Mouse (Mus musculus) forebrain, embryonic 10.5 days (tissue): Measurements from ENCODE around the gene AB124611. TPM values are rescaled to one million over a fixed set of nuclear protein-coding genes. Genes with fewer than 3 reads are reported as not detected.

Experiments used
- DNase-seq: peaks from one replicate; pipeline ENCODE4 v3.0.0-alpha.2; 2017; ENCODE audit warnings: low spot score; ENCODE audit errors: extremely low spot score
- H3K27ac ChIP-seq: fragments of 300-500 bp; sonication (generic); 2 replicates; pipeline ENCODE4 v1.5.1; 2016; ENCODE audit warnings: mild to moderate bottlenecking
- H3K27me3 ChIP-seq: fragments of 300-500 bp; sonication (generic); 2 replicates; pipeline ENCODE4 v1.6.1; 2016; ENCODE audit warnings: mild to moderate bottlenecking; ENCODE audit not compliant: poor library complexity, severe bottlenecking
- H3K36me3 ChIP-seq: fragments of 300-500 bp; sonication (generic); replicated peaks from 2 replicates; pipeline ENCODE4 v1.6.1; 2016; ENCODE audit warnings: mild to moderate bottlenecking, moderate library complexity
- H3K4me1 ChIP-seq: fragments of 300-500 bp; sonication (generic); 2 replicates; pipeline ENCODE4 v1.6.1; 2016
- H3K4me3 ChIP-seq: fragments of 300-500 bp; sonication (generic); 2 replicates; pipeline ENCODE4 v1.5.1; 2016; ENCODE audit warnings: mild to moderate bottlenecking, moderate library complexity
- H3K9me3 ChIP-seq: fragments of 300-500 bp; sonication (generic); 2 replicates; pipeline ENCODE4 v1.6.1; 2016; ENCODE audit warnings: mild to moderate bottlenecking, moderate library complexity
- WGBS: fragments of 180-500 bp; shearing (Covaris S2); methylation state at CpG from one replicate; pipeline ENCODE4 v1.1.7; 2016; 5-methylcytosine and 5-hydroxymethylcytosine counted together
- polyA plus RNA-seq: library from polyadenylated mRNA; unstranded; fragments of >200 nt; fragmentation: Nextera tagmentation; extraction: Ambion mirVana; gene quantifications from 2 replicates; pipeline ENCODE4 v1.2.1, GENCODE M21; 2016

AB124611 gene
- polyA plus RNA-seq, 1 experiment from 2014 or later: 5.1 TPM

DNA sequence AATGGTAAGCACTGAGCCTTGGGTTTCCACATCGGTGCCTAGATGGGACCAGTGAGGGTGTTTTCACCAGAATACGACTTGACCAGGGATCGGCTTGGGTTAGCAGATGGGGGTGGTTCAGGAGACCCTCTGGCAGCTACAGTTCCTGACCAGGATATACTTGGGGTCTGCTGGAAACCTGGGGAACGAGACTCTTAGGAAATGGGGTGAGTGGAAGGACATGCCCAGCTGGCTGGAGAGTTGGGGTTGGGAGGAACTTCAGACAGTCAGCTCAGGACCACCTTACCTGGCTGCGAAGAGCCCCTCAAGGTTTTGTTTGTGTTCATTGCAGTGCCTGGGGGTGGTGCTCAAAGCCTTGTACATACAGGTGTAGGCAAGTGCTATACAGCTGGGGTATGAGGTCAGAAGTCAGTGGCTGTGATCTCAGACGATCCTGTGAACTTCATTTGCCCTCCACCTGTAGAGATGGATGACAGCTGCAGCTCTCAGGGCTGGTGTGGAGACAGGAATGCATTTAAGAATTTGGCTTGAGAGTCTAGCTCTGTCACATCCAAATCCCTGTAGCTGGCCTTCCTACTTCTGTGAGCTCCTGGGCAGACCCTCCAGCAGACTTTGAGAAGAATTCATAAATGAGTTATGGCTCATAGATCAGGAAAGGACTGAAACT is 27.8 kb downstream of the AB124611 start:
- Histone ChIP-seq H3K4me3 (no peak overlapping the region), H3K27me3 (no peaks in the 10 kb centered on the region), H3K9me3 (no peaks in the 10 kb centered on the region), H3K4me1 (peaks cover 11% of the 10 kb centered on the region), H3K27ac (no peak overlapping the region), H3K36me3 (peaks cover 89% of the 10 kb centered on the region)
- WGBS: 91% methylated on average over 6 of the region's 6 CpGs
- no peak for DNase-seq

DNA sequence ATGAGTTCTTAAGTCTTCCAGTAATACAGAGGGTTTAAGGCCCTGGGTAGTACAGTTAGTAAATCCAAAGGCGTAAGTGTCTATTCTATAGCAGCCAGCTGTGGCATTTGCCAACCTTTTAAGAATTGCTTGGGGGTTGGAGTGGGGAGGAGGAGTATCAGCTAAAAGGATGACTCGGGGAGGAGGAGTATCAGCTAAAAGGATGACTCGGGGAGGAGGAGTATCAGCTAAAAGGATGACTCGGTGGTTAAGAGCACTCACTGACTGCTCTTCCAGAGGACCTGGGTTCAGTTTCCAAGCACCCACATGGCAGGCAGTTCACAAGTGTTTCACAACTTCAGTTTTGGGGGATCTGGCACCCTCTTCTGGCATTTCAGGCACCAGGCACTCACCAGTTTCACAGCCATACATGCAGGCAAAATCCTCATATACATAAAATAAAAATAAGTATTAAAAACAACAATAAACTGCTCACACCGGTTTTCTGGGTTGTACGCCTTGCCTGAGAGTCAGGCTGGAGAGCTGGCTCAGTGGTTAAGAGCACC is 29.3 kb downstream of the AB124611 start:
- H3K27me3 ChIP-seq: no peaks in the 10 kb centered on the region
- no peak overlapping the region for H3K4me3 ChIP-seq
- H3K36me3 ChIP-seq: peaks cover 89% of the 10 kb centered on the region
- WGBS: 89% methylated on average over 6 of the region's 6 CpGs
- no peaks in the 10 kb centered on the region for H3K9me3 ChIP-seq
- H3K4me1 ChIP-seq: peaks cover 6% of the 10 kb centered on the region; the same call in 1 of the 2 replicates
- H3K27ac ChIP-seq: no peak overlapping the region
- no peak for DNase-seq

DNA sequence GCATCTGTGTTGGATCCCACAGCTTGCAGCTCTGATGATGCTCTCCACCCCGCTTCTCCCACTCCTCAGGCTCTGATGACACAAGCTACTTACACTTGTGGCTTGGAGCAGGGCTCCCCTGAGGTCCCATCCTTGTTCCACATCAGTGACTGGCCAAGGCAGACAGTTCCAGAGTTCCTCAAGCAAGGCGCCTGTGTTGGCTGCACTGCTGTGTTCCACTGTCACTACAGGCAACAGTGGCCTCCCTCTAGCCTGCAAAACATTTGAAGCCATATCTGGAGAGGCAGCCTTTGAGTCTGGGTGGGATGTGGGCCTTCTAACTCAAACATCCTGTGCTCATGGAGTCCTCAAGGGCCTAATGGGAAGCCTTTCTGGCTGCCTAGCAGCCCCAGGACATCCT is 31.0 kb downstream of the AB124611 start:
- no peak overlapping the region for H3K27ac ChIP-seq

DNA sequence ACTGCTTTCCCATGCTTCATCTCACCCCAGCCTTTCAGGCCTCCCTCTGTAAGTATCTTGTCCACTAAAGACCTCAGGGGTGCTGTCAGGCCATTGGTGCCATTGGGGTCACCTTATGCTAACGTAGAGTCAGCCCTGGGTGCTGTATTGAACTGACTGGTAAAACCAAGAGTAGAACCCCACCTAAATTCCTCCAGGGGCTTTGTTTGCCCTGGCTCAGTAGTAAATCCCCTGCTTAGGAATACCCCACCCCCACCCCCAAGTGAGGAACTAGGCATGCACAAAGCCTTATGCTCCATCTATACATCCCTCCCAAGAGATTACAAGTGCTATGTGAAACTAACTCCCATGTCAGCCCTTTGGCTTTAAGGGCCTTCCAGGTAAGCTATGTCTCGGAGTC is 31.6 kb downstream of the AB124611 start:
- no peak for DNase-seq
- 0 out of 2 replicates have a peak overlapping the region, but pooled peaks have one; percentile 12 for H3K27ac ChIP-seq
- H3K4me3 ChIP-seq: no peak overlapping the region
- no peaks in the 10 kb centered on the region for H3K27me3 ChIP-seq
- H3K4me1 ChIP-seq: peaks cover 6% of the 10 kb centered on the region; the same call in 1 of the 2 replicates
- H3K9me3 ChIP-seq: no peaks in the 10 kb centered on the region
- WGBS: 97% methylated on average over 2 of the region's 2 CpGs
- H3K36me3 ChIP-seq: peaks cover 87% of the 10 kb centered on the region

More for the DNA sequence above, 31.0 kb downstream of the AB124611 start:
- WGBS: 94% methylated on average over 2 of the region's 2 CpGs
- no peak overlapping the region for H3K4me3 ChIP-seq
- no peak for DNase-seq
- H3K9me3 ChIP-seq: no peaks in the 10 kb centered on the region
- H3K4me1 ChIP-seq: peaks cover 6% of the 10 kb centered on the region; the same call in 1 of the 2 replicates
- no peaks in the 10 kb centered on the region for H3K27me3 ChIP-seq
- peaks cover 87% of the 10 kb centered on the region for H3K36me3 ChIP-seq

DNA sequence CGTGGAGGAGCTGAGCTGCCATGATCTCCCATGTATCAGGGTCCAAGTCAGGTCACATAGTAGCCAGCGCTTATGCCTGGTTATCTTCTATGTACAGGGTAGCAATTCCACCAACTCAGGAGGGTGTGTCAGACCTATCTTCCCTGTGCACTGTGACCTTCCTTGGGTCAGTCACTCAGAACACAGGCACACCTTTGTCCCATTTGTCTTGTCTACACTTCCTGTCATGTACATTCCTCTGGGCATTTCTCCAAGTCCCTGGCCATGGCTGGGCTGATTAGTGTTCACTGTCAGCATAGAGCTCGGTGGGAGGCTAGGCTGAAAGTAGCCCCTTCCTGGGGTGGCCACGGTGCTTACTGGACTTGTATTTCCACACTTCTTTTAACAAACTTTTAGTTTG is 32.4 kb downstream of the AB124611 start:
- 92% methylated on average over 4 of the region's 4 CpGs for WGBS

DNA sequence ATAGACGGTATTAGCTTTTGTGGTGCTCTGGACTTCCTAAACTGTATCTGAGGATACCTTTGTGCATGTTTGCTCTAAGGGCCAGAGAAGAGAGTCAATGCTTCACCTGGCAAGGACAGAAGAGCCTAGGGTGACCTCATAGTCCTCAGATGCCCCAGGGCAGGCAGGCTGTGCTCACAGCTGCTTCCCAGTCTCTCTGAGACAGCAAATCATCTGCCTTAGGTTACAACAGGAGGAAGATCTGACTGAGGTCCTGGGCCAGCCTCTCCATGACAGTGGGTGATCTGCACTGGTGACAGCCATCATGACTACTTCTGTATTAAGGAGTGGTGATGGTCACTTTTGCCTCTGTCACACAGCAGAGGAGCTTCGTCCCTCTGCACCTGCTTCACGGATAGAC is 33.2 kb downstream of the AB124611 start:
- peaks cover 79% of the 10 kb centered on the region for H3K36me3 ChIP-seq
- 96% methylated on average over 3 of the region's 3 CpGs for WGBS
- H3K9me3 ChIP-seq: no peaks in the 10 kb centered on the region
- no peak overlapping the region for H3K4me3 ChIP-seq
- peaks cover 6% of the 10 kb centered on the region; the same call in 1 of the 2 replicates for H3K4me1 ChIP-seq
- no peaks in the 10 kb centered on the region for H3K27me3 ChIP-seq
- no peak overlapping the region for H3K27ac ChIP-seq
- no peak for DNase-seq

More for the DNA sequence above, 32.4 kb downstream of the AB124611 start:
- Histone ChIP-seq H3K27ac (no peak overlapping the region), H3K9me3 (no peaks in the 10 kb centered on the region), H3K4me1 (peaks cover 6% of the 10 kb centered on the region; the same call in 1 of the 2 replicates), H3K36me3 (peaks cover 84% of the 10 kb centered on the region), H3K27me3 (no peaks in the 10 kb centered on the region), H3K4me3 (no peak overlapping the region)
- no peak for DNase-seq

DNA sequence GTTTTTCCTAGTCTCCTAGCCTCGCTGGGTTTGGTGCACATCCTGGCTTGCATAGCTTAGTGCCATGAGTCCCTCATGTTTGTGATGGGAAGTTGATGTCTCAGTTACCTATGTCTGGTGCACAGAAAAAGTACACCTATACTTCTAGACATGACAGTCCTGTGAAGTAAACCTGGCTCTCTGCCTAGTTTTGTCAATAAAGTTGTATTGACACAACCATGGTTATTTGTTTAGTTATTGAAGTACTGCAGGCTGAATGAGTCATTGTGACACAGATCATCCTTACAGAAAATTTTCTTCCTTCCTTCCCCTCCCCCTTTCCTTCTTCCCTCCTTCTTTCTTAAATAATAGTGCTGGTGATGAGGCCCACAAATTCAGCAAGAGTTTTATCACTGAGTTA is 38.4 kb downstream of the AB124611 start:
- no peak for DNase-seq
- Histone ChIP-seq H3K36me3 (peaks cover 52% of the 10 kb centered on the region), H3K9me3 (no peaks in the 10 kb centered on the region), H3K4me1 (no peaks in the 10 kb centered on the region), H3K4me3 (no peak overlapping the region), H3K27ac (no peak overlapping the region), H3K27me3 (no peaks in the 10 kb centered on the region)
- 78% methylated on average over 1 of the region's 1 CpGs for WGBS

DNA sequence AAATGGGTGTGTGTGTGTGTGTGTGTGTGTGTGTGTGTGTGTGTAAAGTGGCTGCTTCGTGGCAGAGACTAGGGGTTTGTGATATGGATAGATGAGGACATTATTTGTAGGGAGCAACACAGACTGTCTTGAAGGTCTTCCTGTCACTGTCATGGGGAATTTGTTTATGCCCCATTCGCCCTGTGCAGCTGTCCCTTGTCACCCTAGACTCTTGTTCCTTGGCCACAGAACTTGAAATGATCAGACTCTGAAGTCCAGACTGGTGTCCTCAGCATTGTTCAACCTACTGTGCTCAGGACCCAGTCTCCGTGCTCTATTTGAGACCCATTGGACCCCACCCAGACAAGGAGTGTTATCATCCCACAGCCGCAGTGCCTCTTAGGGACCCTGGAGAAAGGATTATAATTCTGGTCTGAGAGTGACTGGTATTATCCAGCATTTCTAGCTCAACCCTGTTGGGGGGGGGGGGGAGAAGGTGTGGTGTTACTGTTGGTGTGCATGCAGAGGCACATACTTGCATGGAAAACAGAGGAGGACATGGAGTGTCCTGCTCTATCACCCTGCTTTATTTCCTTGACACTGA is 39.1 kb downstream of the AB124611 start:
- Histone ChIP-seq H3K9me3 (no peaks in the 10 kb centered on the region), H3K27ac (no peak overlapping the region), H3K27me3 (no peaks in the 10 kb centered on the region), H3K36me3 (peaks cover 55% of the 10 kb centered on the region), H3K4me3 (no peak overlapping the region), H3K4me1 (no peaks in the 10 kb centered on the region)
- 90% methylated on average over 4 of the region's 4 CpGs for WGBS
- DNase-seq: no peak

DNA sequence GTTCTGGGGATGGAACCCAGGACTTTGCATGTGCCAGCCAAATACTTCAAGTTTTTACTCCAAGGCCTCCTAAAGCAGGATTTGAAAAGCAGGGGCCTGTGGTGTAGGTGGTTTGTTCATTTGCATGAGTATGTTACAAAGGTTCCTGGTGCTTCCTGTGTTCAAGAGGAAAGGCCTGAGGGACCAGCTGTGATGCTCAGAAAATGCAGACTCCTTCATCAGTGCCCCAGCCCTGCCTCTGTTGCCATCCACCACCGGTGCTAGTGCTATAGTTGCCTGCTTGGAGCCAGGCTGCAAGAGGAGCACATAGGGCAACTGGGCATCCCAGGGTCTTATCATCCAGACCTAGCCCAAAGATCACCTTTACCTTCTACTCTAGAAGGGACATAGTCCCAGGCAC is 40.6 kb downstream of the AB124611 start:
- no peak overlapping the region for H3K27ac ChIP-seq
- no peaks in the 10 kb centered on the region for H3K9me3 ChIP-seq
- 88% methylated on average over 1 of the region's 1 CpGs for WGBS
- no peak overlapping the region for H3K4me3 ChIP-seq
- H3K27me3 ChIP-seq: no peaks in the 10 kb centered on the region
- no peak for DNase-seq
- H3K4me1 ChIP-seq: no peaks in the 10 kb centered on the region
- peaks cover 57% of the 10 kb centered on the region for H3K36me3 ChIP-seq

DNA sequence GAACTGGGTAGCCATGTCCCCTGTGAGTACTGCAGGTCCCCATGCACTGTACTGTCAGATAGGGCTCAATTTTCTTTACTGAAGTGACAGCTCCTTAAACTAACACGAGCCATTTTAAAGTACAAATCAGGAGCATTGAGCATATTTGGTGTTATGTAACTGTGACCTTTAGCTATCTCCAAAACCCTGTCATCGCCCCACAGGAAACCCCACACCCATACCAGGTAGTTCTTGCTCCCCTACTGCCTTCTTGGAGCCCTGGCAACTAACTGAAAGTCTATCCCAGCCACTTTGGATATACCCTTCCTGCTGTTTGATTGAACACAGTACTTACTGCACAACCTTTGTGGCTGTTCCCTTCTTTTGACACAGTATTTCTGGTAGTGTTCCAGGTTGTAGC is 41.1 kb downstream of the AB124611 start:
- H3K36me3 ChIP-seq: peaks cover 57% of the 10 kb centered on the region
- DNase-seq: no peak
- no peak overlapping the region for H3K27ac ChIP-seq
- H3K9me3 ChIP-seq: no peaks in the 10 kb centered on the region
- WGBS: 94% methylated on average over 2 of the region's 2 CpGs
- H3K27me3 ChIP-seq: no peaks in the 10 kb centered on the region
- H3K4me1 ChIP-seq: no peaks in the 10 kb centered on the region
- no peak overlapping the region for H3K4me3 ChIP-seq

DNA sequence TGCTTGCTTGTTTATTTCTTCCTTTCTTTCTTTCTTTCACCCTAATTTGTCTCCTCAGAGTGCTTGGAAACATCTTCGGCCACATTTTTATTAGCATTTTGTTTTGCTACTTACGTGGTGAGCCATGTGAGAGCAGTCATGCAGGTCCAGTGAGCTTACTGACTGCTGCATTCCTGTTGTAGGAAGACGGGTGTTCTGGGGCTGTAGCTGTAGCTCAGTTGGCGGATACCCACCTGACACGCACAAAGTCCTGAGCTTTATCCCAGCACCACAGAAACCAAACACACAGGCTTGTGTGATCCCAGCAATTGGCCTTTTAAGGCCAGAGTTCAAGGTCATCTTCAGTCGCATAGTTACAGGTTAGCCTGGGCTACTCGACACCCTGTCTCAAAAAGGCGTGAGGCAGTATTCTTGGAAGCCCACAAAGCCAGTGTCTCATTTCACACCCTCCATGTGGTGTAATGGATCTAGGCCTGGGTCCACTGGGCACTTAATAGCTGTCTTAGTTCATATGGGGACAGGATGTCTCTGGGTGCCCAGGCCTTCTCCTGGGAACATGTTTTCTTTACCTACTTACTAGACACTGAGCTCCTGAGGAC is 42.8 kb downstream of the AB124611 start:
- no peak overlapping the region for H3K27ac ChIP-seq
- 93% methylated on average over 8 of the region's 8 CpGs for WGBS
- no peaks in the 10 kb centered on the region for H3K4me1 ChIP-seq
- no peaks in the 10 kb centered on the region for H3K27me3 ChIP-seq
- no peak for DNase-seq
- H3K36me3 ChIP-seq: peaks cover 62% of the 10 kb centered on the region
- H3K4me3 ChIP-seq: no peak overlapping the region
- H3K9me3 ChIP-seq: no peaks in the 10 kb centered on the region

DNA sequence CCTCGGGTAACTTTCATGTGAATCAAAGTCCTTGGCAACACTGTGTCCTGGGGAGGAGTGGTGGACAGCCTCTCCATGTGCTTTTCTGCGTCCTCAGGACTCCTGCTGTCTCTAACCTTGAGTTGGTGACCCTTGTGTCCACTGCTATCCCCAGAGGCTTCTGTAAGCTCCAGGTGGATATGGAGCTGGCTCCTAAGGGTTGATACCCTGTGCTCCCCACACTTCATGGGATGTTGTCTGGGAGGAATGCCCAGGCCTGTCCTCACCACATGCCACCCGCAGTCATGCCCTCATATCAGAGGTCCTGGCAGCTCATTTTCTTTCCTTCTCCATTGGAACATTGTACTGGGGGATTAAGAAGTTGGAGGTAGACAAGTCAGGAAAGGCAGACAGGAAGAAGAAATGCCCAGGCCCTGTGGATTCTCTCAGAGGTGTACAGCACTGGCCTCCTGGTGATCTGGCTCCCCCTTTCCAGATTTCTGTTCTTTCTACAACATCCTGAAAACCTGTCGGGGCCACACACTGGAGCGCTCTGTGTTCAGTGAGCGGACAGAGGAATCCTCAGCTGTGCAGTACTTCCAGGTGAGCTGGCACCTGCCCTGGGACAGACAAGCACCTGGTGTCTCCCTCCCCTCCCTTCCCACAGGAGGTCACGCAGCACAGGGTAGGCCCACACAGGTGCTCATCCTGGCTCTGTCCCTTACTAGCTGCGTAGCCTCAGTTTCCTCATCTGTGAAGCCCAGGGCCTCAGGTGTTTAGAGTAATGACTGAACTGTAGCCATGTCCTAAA is 48.2 kb downstream of the AB124611 start:
- H3K27ac ChIP-seq: no peak overlapping the region
- WGBS: 95% methylated on average over 8 of the region's 8 CpGs
- H3K36me3 ChIP-seq: peaks cover 100% of the 10 kb centered on the region
- H3K4me3 ChIP-seq: no peak overlapping the region
- DNase-seq: no peak
- H3K27me3 ChIP-seq: no peaks in the 10 kb centered on the region
- no peaks in the 10 kb centered on the region for H3K4me1 ChIP-seq
- H3K9me3 ChIP-seq: no peaks in the 10 kb centered on the region
